Mouse (Mus musculus): Measurements from ENCODE around the gene Pald1.

The Pald1 gene

DNA sequence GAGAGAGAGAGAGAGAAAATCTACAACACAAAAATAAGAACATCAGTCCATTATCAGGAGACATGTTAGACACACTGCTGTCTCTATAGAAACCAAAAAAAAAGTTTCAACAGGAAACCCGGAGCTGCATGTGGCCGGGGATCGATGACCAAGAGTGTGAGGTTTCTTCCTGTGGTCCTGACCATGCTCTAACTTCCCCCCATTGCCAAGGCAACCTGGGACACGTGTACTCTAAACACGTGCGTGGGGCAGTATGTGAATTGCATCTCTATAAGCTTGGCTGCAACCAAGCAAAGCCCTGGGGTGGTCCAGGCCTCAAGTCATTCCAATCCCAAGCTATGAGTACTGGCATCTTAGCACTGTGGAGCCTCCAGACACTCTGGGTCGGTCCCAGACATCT lies 48.8 kb downstream of the Pald1 start:
- no peak for DNase-seq (ENCODE audit: extremely low spot score, low read depth, low spot score)

DNA sequence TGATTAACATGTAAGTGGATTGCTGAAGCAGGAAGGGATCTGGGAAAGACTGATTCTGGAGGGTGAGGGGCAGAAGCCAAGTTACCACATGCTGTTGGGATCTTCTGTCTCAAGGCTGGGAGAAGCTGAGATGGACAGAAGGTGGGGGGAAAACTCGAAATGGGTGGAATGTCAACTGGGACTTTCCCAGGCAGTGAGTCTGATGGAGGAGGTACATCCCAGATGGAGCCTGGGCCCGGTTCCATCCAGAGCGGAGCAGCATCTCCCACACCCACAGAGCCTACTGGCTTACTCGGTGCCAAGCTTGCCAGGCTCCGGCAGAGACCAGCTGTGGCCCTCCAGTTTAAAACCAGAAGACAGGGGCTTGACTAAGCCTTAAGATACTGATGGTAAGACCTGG lies 52.3 kb downstream of the Pald1 start:
- no peak for DNase-seq (ENCODE audit: extremely low spot score, low read depth, low spot score)

DNA sequence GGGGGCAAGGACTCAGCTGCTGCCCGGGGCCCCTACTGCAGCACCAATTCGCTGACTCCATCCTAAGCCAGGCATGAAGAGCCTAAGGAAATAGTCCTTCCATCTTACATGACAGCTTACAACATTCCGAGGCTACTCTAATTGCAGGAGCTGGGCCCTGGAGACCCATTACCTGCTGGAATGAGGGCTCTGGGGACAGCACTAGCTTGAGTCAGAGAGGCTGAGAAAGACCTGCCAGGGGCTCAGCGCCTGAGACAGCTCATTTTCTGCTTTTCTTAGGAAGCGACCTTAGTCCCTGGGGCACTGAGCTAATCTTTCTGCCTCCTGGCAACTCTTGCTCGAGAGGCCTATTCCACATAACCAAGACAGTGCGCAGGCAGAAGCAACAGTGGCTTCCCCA lies 54.4 kb downstream of the Pald1 start:
- DNase-seq (ENCODE audit: extremely low spot score, low read depth, low spot score), result no peak

DNA sequence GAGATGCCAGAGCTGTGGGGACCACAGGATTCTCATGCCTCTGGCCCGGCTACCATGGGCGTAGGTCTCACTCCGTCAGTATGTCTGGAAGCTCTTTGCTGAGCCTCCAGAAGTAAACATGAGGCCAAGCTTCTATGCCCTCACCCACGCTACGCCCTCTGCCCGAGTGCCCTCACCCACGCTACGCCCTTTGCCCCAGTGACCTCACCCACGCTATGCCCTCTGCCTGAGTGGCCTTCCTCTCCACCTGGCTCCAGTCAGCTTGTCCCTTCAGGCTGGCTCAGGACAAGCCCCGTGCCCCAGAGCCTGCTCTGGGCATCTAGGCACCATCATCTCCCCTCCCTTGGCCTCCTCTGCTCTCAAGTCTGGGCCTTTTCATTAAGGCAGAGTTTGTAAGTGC lies 55.8 kb downstream of the Pald1 start:
- no peak for DNase-seq (ENCODE audit: extremely low spot score, low read depth, low spot score)

DNA sequence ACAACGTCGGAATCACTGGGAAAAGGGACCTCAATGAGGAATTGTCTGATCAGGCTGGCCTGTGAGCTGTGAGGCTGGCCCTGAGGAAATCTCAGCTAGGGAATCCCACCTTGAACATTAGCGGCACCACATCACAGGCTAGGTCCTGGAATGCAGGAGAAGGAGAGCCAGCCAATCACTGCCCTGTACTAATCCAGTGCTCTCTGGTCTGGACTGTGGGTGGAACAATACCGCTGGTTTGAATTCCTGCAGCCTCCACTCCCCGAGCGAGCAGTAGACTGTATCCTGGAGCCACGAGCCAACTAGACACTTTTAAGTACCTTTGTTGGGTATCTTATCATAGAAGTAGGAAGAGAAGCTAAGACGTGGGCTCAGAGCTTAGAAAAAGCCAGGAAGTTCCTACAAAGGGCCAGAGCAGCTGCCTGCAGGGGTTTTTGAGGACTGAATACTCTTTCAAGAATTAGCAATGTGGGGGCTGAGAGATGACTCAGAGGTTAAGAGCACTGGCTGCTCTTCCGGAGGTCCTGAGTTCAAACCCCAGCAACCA lies 57.5 kb downstream of the Pald1 start:
- DNase-seq (ENCODE audit: extremely low spot score, low read depth, low spot score), result no peak

DNA sequence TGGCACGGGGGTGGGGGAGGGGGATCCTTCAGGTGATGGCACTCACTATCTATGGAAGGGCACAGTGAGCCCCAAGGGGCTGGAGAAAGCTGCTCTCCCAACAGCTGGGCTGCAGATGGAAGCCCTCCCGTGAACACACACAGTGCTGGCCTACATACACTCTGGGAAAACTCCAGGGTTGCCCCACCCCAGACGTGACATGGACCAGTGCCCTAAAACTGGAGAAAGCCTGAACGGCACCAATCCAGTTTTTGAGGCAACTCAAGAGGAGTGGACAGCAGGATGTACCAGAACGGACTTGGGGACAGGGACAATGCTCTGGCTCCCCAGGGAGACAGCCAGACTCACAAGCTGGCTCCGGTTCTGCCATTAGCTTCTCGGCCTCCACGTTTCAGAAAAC lies 58.6 kb downstream of the Pald1 start:
- DNase-seq (ENCODE audit: extremely low spot score, low read depth, low spot score), result no peak

DNA sequence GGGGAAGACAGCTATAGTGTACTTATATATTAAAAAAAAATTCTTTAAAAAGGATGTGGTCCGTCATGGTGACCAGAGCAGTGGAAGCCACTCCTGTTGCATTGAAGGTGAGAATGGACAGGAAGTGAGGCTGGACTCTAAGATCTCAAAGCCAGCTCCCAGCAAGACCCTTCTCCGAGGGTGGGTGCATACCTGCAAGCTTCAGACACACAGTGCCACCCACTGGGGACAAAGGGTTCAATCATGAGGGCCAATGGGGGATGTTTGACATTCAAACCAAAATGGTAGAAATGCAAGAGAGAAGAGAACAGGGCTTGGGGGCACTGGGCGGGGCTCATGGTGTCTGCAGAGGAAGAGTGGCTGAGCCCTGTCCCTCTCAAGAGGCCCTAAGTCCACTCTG lies 64.8 kb downstream of the Pald1 start:
- no peak for DNase-seq (ENCODE audit: extremely low spot score, low read depth, low spot score)

DNA sequence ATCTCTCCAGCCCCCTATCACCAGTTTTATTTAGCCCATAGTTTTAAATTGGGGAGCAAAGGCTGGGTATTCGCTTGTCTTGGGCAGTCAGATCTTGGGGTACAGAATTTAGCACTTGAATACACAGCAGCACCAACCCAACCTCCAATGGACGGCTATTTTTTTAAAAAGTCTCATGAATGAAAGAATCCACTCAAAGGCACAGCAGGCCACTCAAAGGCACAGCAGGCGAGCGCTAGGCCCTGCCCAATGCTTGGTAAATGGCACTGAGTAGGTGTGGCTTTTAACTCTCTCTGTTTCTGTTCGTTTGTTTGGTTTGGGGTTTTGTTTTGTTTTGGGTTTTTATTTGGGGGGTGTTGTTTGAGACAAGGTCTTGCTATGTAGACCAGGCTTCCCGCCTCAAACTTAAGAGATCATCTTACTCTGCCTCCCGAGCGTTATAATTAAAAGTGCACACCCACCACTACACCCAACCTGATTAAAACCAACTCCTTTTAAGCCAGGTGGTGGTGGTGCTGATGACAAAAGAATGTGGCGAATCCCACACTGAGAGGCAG lies 67.9 kb downstream of the Pald1 start:
- DNase-seq (ENCODE audit: extremely low spot score, low read depth, low spot score), result no peak

DNA sequence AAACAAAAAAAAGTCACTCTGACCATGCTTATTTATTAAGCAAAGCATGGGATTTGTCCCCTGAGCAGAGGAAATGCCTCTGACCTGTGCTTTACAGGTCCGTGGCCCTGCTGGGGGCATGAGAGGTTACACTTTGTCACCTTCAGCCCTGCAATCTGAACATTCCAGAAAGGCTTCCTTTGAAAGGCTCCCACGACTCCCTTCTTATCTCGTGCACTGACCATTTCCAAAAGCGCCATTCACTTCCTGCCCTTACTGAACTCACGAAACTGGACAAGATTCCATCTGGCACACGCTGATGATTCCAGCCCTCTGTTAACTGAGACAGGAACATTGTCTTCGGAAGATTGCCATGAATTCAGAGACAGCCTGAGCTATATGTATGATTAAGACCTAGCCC lies 69.6 kb downstream of the Pald1 start:
- no peak for DNase-seq (ENCODE audit: extremely low spot score, low read depth, low spot score)

DNA sequence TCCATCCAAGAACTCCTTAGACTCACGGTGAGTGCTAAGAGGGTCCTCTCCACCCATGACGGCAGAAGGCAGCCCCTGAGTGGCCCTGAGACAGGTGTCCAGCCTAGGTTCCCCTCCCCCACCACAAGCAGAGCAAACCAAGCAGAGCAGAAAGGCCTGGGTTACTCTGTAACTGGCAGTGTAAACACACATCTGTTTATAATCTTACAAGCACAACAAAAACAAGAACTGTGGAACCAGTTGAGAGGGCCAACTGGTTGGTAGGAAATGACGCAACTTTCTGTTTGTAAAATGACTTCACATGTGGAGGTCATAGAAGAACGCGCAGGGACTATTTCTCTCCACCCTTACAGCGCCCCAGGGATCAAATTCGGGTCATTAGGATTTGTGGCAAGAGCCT lies 70.6 kb downstream of the Pald1 start:
- no peak for DNase-seq (ENCODE audit: extremely low spot score, low read depth, low spot score)

DNA sequence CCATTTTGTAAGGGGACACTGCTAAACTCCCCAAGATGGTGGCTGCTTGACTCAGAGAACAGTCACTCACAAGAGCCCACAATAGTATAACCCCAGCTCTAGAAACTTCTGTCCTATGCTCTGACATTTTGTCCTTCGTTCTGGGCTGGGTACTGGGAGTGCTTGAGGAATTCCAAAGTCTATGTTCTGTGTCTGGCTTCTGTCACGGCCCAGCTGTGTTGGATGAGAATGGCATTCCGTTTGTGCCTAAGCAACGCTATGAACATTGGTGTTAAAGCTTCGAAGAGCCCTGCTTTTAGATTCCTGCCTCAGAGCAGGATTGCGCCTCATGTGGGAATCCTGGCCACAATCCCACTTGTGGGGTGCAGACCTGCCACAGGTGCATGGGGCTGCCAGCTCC lies 71.2 kb downstream of the Pald1 start:
- DNase-seq (ENCODE audit: extremely low spot score, low read depth, low spot score), result no peak

DNA sequence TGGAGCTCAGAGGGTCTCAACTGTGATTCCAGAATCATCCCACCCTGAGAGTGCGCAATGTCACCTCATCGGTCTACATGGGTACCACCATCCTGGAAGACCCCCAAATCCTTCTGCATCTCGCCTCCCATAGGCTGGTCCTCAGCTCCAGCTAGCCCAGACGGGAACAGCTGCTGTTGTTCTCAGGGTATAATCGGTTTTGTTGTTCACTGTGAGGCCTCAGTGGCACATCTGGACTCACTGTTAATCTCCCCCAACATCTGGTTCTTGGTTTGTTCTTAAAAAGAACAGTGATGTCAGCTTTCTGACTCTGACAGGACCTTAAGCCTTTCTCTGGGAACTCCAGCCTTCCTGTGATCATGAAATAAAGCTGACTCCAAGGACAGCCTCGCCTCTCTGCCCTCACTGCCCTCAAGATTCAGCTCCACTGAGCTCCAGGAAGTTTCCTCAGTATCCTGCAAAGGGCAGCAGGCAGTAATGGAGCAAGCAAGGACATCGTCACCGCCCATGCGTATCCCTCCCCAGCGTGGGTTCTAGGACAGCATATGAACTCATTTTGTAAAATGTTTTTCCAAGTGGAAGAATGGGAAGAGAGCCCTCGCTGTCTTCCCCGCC lies 74.5 kb downstream of the Pald1 start:
- DNase-seq (ENCODE audit: extremely low spot score, low read depth, low spot score), result no peak

DNA sequence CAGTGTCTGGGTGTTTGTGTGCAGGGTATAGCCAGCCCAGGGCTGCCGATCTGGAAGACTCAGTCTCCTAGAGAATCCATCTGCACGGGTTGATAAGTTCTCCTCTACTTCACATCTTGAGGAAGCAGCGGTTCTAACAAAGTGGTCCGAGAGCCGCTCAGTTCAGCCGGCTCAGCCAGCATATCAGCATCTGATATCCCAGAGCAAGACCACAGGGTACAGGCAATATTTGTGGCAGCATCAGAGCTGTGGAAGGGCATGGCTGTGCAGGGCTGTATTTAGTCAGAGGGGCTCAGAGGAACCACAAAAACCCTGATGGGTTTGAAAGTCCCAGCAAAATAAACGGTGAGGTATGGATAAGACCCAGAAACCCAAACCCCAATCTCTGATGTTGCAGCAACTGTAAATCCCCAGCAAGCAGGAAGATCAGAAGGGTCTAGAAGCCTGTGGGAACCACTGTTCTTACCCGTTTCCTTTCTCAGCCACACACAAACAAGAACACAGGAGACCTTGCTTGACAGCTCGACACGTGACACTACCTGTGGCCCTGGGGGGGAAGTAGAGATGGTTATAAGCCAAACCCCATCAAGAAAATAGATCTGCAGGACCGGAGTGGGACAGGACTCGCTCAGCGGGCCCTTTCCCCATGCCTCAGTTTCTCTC lies 77.3 kb downstream of the Pald1 start:
- no peak for DNase-seq (ENCODE audit: extremely low spot score, low read depth, low spot score)

DNA sequence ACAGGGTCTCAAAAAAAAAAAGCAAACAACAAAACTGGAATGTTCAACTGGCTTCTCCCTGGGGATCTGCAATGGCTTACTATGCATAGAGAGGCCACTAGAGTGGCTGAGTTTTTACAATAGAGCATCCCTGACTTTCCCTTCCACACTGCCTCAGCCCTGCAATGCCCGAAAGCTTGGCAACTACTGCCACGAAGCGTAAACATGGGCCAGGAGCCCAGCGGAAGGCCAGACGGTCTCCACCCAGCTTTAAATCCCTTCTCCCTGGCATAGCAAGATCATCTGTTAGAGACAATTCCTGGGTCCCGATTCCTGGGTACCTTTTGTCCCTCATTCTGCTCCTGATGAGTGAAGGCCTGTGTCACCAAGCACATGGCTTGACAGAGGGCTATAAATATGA lies 79.3 kb downstream of the Pald1 start:
- DNase-seq (ENCODE audit: extremely low spot score, low read depth, low spot score), result no peak

DNA sequence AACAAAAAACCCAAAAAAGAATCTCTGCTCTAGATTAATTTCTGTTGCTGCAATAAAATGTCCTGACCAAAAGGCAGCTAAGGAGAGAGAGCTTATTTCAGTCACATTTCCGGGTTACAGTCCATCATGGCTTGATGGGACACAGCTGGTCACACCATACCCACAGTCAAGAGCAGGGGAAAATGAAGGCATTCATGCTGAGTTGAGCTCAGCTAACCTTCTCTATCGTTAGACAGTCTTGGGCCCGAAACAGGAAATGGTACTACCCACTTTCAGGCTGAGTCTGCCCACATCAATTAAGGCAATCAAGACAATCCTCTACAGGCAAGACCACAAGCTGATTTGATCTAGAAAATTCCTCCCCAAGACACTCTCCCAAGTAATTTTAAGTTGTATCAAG lies 82.3 kb downstream of the Pald1 start:
- DNase-seq (ENCODE audit: extremely low spot score, low read depth, low spot score), result no peak

DNA sequence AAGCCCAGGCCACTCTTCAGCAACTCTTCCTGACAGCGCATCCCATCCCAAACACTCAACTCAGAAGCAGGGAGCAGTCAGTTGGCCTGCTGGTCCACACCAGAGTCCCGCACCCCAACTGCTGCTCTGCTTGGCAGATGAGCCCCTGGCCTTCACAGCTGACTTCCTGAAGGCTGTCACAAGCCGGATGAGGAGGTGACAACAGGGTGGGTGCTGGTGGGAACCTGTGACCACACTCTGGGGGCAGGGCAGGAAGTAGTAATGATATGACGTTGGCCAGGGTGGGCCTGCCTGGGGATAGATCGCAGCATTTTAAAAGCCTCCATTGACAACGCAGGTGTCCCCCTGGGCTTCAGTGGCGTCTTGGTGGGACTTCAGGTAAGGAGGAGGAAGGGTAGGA lies 85.9 kb downstream of the Pald1 start, which contains the start of gene Prf1:
Prf1 (plus strand) TSS at position 357 of the 400 bp plus-strand sequence.
- DNase-seq (ENCODE audit: extremely low spot score, low read depth, low spot score), result no peak

DNA sequence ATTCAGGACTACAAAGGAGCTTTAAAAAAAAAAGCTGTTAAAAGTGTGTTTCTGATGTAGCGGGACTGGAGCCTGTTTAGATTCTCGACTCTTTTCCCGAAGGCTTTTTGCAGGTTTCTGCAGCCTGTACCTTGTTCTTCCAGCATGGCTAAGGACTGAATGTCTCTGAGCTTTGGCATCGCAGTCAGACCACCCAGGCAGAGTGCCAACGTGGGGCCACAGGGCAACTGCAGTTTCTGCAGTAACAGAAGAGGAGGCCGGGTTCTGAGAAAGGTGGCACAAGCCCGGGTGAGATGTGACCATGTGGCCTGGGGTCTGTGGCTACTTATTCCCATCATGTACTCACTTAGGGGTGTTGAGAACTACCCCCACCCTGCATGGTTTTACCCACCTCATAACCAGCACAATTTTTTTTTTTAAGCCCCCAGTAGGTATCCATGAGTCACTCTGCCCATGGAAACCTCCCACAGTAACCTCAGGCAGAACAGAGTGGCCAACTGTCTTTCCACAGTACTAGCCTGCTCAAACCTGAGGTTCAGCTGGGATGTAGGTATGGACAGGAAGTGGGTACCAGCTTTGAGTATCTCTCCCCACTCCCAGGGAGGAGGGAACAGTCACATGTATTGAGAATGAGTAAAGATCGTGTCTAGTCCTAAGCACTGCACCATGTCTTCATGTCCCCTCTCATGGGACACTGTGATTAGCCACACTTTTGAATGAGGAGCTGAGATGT lies 86.5 kb downstream of the Pald1 start:
- DNase-seq (ENCODE audit: extremely low spot score, low read depth, low spot score), result no peak

DNA sequence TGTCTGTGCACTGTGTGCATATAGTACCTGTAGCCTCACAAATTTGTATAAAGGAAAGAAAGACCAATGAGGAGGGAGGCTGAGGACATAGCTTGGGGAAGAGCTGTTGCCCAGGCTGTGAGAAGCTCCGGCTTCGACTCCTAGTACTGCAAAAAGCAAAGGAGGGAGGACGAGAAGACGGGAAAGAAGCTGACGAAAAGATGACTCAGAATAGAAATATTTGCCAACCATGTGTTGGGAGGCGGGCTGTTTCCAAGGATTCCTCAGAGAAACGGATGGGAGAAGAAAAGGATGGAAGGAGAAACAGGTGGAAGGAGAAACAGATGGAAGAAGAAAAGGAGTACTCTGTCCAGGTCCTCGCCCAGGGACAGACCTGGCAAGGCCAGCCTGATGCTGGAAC lies 89.1 kb downstream of the Pald1 start:
- DNase-seq (ENCODE audit: extremely low spot score, low read depth, low spot score), result no peak

DNA sequence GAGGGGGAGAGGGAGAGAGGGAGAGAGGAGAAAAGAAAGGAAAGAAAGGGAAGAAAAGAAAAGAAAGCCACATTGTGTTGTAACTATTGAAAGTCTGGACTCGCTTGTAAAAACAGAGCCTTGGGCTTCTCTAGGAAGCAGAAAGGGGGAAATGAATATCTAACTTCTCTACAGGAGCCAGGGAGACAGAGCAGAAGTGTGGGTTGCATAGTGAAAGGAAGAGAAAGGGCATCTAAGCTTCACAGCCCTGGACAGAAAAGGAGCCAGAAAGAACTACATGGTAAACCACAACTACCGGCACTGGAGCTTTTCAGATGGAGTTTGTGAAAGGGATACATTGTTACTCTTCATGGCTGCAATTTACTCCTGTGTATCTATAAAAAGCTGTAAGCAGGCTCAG lies 92.9 kb downstream of the Pald1 start:
- DNase-seq (ENCODE audit: extremely low spot score, low read depth, low spot score), result no peak

DNA sequence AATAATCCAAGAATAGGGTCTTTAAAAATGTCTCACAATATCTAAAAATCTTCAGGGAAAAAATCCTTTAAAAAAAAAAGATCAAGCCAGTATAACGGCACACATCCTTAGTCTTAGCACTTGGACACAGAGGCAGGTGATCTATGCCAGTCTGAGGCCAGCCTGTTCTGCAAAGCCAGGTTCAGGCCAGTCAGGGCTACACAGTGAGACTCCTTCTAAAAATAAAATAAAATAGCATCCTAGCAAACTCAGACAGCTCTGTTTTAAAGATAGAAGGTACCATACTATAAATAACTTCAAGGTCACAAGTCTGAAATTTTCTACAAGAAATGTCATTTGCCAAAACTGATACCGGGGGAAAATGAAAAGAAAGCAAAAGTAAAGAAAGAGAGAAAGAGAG lies 93.3 kb downstream of the Pald1 start:
- no peak for DNase-seq (ENCODE audit: extremely low spot score, low read depth, low spot score)

DNA sequence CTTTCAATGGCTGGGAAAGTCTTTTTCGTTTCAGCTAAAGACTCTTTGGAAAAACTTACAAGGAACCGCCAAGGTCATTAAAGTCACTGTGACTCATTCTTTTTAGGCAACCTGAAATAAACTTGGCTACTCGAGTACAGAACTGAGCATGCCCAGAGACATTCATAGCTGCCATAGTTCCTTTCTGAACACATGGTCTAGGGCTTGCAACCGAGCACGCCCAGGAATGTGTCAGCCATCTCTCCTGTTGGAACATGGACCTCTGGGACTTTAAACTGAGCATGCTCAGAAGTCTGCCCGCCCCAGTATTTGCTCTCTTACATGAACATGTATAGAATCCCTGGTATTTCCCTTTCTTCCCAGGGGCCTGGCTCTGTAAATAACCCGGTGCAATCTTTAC lies 97.1 kb downstream of the Pald1 start:
- DNase-seq (ENCODE audit: extremely low spot score, low read depth, low spot score), result no peak

DNA sequence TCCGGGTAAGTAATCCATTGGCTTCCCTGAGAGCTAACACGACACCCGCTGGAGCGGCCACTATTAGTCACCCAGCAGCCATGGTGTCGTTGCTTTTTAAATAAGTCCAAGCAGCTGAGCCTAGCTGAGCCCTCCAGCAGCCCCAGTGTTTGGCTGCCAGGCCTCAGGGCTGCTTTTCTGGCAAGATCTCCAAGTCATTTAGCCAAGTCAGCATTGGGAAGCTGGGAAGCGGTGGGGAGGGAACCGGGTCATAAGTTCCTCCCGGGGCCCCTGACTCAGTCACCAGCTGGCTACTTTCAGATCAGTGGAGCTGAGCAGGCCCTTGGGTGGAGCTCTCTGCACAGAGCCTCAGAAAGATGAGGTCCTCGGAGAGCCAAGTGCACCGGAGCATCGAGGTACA lies 98.1 kb downstream of the Pald1 start:
- DNase-seq (ENCODE audit: extremely low spot score, low read depth, low spot score), result no peak

All from hindlimb bud, embryonic 11.5 days (tissue).